Mouse (Mus musculus) small intestine, adult 2 months (tissue): ENCODE results near the gene Ncoa1. TPM values are rescaled to one million over a fixed set of nuclear protein-coding genes. Genes with fewer than 3 reads are reported as not detected.
A peak's percentile ranks its signal among the peaks of the same experiment; 100 is the strongest.

Experiments
- H3K27ac ChIP-seq: fragments of 200-500 bp; 2 replicates; pipeline ENCODE4 v1.5.1; 2012; ENCODE audit warnings: low read depth, low read length, control low read depth, inconsistent platforms; ENCODE audit not compliant: insufficient read depth
- H3K27me3 ChIP-seq: fragments of 200-500 bp; 2 replicates; pipeline ENCODE4 v1.6.1; 2012; ENCODE audit warnings: mild to moderate bottlenecking, moderate library complexity, low read length, inconsistent platforms; ENCODE audit not compliant: control insufficient read depth, insufficient read depth
- H3K36me3 ChIP-seq: fragments of 200-500 bp; 2 replicates; pipeline ENCODE4 v1.6.1; 2012; ENCODE audit warnings: mild to moderate bottlenecking, low read length, control low read depth, inconsistent platforms; ENCODE audit not compliant: control insufficient read depth, insufficient read depth
- H3K4me1 ChIP-seq: fragments of 200-500 bp; 2 replicates; pipeline ENCODE4 v1.6.1; 2012; ENCODE audit warnings: low read length, inconsistent platforms, mixed read lengths; ENCODE audit not compliant: control insufficient read depth, insufficient read depth, insufficient read length
- H3K4me3 ChIP-seq: fragments of 200-500 bp; 2 replicates; pipeline ENCODE4 v1.5.1; 2012; ENCODE audit warnings: low read depth, mild to moderate bottlenecking, control low read depth, inconsistent platforms, low read length, moderate library complexity
- CTCF ChIP-seq: fragments of 200-500 bp; IDR thresholded peaks from 2 replicates; pipeline ENCODE4 v1.5.1; 2012; ENCODE audit warnings: low read depth, mild to moderate bottlenecking, control low read depth, inconsistent platforms, low read length, moderate library complexity, mixed read lengths; ENCODE audit not compliant: insufficient replicate concordance, insufficient read length; ENCODE audit errors: extremely low read depth
- POLR2A ChIP-seq: fragments of 200-500 bp; IDR thresholded peaks from 2 replicates; pipeline ENCODE4 v1.6.1; 2012; ENCODE audit warnings: low read depth, mild to moderate bottlenecking, control low read depth, inconsistent platforms, low read length, moderate library complexity
- WGBS: fragments of 180-500 bp; shearing (Covaris S2); methylation state at CpG from one replicate; pipeline ENCODE4 v1.1.7; 2018; 5-methylcytosine and 5-hydroxymethylcytosine counted together
- polyA plus RNA-seq: library from polyadenylated mRNA; depleted of rRNA; stranded (reverse); fragments of >200 nt; gene quantifications from 2 replicates; pipeline ENCODE4 v1.2.3, GENCODE M21; 2012

Gene Ncoa1
- polyA plus RNA-seq, 1 experiment = 17.0 TPM

GRCm38 (mm10) chr12:4211174-4211573 is 265.8 kb downstream of the Ncoa1 start:
- Histone ChIP-seq H3K36me3 (peaks cover 18% of the 10 kb centered on the region), H3K27me3 (no peaks in the 10 kb centered on the region), H3K4me3 (no peak overlapping the region), H3K27ac (no peak overlapping the region), H3K4me1 (no peaks in the 10 kb centered on the region)
- no peak for TF ChIP-seq POLR2A
- no peak for TF ChIP-seq CTCF
- WGBS = 85% methylated on average over 9 of the region's 9 CpGs

GRCm38 (mm10) chr12:4209196-4209595 is 267.8 kb downstream of the Ncoa1 start:
- no peak overlapping the region for H3K27ac ChIP-seq
- no peak overlapping the region for H3K4me3 ChIP-seq
- H3K4me1 ChIP-seq = no peaks in the 10 kb centered on the region
- no peak for TF ChIP-seq CTCF
- TF ChIP-seq POLR2A = no peak
- WGBS = 94% methylated on average over 9 of the region's 9 CpGs
- no peaks in the 10 kb centered on the region for H3K27me3 ChIP-seq
- peaks cover 9% of the 10 kb centered on the region for H3K36me3 ChIP-seq

DNA sequence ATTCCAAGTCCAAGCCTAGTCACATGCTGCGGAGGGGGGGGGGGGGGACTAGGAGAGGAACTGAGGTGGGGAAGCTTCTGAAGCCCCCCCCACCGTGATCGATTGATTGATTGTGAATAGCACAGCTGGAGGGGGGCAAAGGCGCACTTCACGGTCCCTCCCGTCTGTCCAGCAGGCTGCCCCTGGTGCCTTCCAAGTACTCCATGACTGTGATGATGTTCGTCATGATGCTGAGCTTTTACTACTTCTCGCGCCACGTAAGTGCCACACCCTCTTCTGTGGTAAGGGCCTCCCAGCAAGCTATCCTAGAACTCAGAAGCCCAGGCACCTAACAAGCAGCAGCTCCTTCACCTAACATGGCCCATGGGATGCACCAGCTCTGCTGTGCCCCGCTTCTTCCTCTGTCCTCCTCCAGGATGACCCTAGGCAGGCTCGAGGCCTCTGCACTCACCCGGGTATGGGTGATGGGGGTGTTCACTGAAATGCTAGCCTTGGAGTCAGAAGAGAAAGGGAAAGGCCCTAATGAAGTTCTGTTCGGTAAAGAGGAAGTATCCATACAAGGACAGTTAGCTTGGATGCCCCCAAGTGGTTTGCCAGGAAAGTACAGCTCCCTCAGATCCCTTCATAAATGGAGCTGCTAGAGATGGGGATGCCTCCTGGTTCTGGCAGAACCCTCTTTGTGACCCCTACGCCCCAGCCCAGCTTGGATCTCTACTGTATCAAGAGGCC is 268.4 kb downstream of the Ncoa1 start:
- peaks cover 6% of the 10 kb centered on the region for H3K36me3 ChIP-seq
- 76% methylated on average over 15 of the region's 15 CpGs for WGBS
- TF ChIP-seq CTCF = peak; percentile 19; the same call in 1 of the 2 replicates
- no peak for TF ChIP-seq POLR2A

DNA sequence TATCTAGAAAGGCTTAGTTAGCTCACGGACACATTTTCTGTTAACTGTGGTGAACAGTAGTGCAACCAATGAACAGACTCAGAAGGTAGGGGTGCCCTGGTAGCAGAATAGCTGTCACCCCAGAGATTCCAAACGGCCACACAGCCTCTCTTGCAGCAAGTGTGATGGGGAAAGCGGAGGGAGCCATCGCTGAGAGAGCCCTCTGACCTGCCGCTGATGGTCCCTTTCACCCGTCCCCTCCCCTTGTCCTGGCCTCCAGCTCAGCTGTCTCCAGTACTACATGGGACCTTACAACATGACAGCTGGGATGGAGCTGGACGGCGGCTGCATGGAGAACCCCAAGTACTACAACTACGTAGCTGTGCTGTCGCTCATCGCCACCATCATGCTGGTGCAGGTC is 270.9 kb downstream of the Ncoa1 start:
- TF ChIP-seq POLR2A = no peak
- TF ChIP-seq CTCF = no peak
- Histone ChIP-seq H3K27ac (no peak overlapping the region), H3K36me3 (peaks cover 2% of the 10 kb centered on the region; the same call in 1 of the 2 replicates), H3K27me3 (no peaks in the 10 kb centered on the region), H3K4me1 (no peaks in the 10 kb centered on the region), H3K4me3 (no peak overlapping the region)
- WGBS = 95% methylated on average over 11 of the region's 11 CpGs

More for the DNA sequence above, 268.4 kb downstream of the Ncoa1 start:
- Histone ChIP-seq H3K4me3 (no peak overlapping the region), H3K4me1 (no peaks in the 10 kb centered on the region), H3K27ac (no peak overlapping the region), H3K27me3 (no peaks in the 10 kb centered on the region)

GRCm38 (mm10) chr12:4202206-4202605 is 274.8 kb downstream of the Ncoa1 start:
- H3K4me1 ChIP-seq = no peaks in the 10 kb centered on the region
- peaks cover 2% of the 10 kb centered on the region; the same call in 1 of the 2 replicates for H3K36me3 ChIP-seq
- H3K4me3 ChIP-seq = no peak overlapping the region
- H3K27me3 ChIP-seq = no peaks in the 10 kb centered on the region
- WGBS = 94% methylated on average over 4 of the region's 4 CpGs
- no peak for TF ChIP-seq CTCF
- TF ChIP-seq POLR2A = no peak
- H3K27ac ChIP-seq = no peak overlapping the region

- H3K36me3 ChIP-seq = peaks cover 3% of the 10 kb centered on the region; the same call in 1 of the 2 replicates
- no peak overlapping the region for H3K4me3 ChIP-seq
- TF ChIP-seq POLR2A = no peak
- TF ChIP-seq CTCF = no peak
- WGBS = 89% methylated on average over 13 of the region's 13 CpGs
- H3K27me3 ChIP-seq = no peaks in the 10 kb centered on the region
- no peaks in the 10 kb centered on the region for H3K4me1 ChIP-seq
- no peak overlapping the region for H3K27ac ChIP-seq
These were observed 275.4 kb downstream of the Ncoa1 start for GRCm38 (mm10) chr12:4201454-4202200.

DNA sequence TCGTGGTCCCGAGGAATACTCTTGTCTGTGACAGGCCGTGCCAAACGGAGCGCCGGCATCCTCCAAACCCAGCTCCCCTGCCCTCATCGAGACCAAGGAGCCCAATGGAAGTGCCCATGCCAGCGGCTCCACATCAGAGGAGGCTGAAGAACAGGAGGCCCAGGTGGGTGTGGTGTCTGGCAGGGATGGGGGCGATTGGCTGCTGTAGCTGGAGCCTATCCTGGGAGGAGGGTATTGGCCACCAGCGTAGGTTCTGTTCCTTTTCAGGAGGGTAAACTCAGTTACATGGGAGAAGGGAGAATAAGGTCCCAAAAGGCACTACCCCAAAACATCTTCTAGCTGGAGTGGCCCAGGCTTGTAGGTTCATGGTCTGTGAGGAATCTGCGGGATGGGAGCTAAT is 277.7 kb downstream of the Ncoa1 start:
- TF ChIP-seq POLR2A (no peak), CTCF (no peak)
- Histone ChIP-seq H3K36me3 (0 out of 2 replicates have a peak, but pooled peaks cover 1% of the 10 kb centered on the region), H3K27me3 (no peaks in the 10 kb centered on the region), H3K4me1 (no peaks in the 10 kb centered on the region), H3K27ac (no peak overlapping the region), H3K4me3 (no peak overlapping the region)
- 95% methylated on average over 11 of the region's 11 CpGs for WGBS
